Mouse (Mus musculus) testis, adult 2 months (tissue): ENCODE measurements around the gene Itgav.

Experiments
- CTCF ChIP-seq: fragments of 200-500 bp; IDR thresholded peaks from 2 replicates; pipeline ENCODE4 v1.5.1; 2012; ENCODE audit warnings: low read depth, mild to moderate bottlenecking, inconsistent platforms, low read length, moderate library complexity; ENCODE audit not compliant: control insufficient read depth, insufficient read depth, insufficient replicate concordance
- POLR2A ChIP-seq: fragments of 200-500 bp; IDR thresholded peaks from 2 replicates; pipeline ENCODE4 v1.6.1; 2012; ENCODE audit warnings: low read depth, mild to moderate bottlenecking, inconsistent platforms, low read length, moderate library complexity; ENCODE audit not compliant: control insufficient read depth

GRCm38 (mm10) chr2:83723346-83723745 lies 851 bp upstream of the Itgav start:
- TF ChIP-seq POLR2A = no peak
- no peak for TF ChIP-seq CTCF
